Mouse (Mus musculus) G1E (cell line): ENCODE results near the gene Cog5.

Experiments
- CTCF ChIP-seq: IDR thresholded peaks from 2 replicates; pipeline ENCODE4 v1.5.1; 2012; ENCODE audit warnings: low read depth, low read length, inconsistent platforms, mixed read lengths
- GATA1 ChIP-seq: IDR thresholded peaks from 2 replicates; pipeline ENCODE4 v1.6.1; 2012; ENCODE audit warnings: borderline replicate concordance, low read length, inconsistent platforms, mixed read lengths
- TAL1 ChIP-seq: conservative IDR thresholded peaks from 2 replicates; pipeline ENCODE4 v1.6.1; 2012; ENCODE audit warnings: low read depth, low read length, inconsistent platforms, mixed read lengths

DNA sequence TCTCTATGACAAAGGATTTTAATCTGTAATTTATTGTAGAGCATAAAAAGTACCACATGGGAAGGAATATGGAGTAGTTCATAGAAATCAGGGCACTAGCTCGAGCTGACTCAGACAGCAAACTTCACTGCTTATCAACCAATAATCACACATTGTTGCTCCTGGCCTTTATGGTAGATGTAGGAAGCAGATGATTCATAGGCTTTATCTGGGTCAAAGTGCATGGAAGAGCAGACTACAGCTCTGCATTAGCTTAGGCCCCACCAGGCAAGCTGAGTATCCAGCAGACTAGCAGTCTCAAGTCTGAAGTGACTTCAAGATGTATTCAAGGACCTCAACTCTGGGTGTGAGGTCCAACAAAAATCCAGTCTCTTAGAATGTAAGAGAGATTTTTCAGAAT is 228.1 kb downstream of the Cog5 start:
- TF ChIP-seq CTCF (no peak), TAL1 (no peak), GATA1 (no peak)
